Mouse (Mus musculus) small intestine, adult 2 months (tissue): Measurements from ENCODE around the gene Slc7a10. TPM values are rescaled to one million over a fixed set of nuclear protein-coding genes. Genes with fewer than 3 reads are reported as not detected.

ENCODE experiments used
- H3K27ac ChIP-seq: fragments of 200-500 bp; 2 replicates; pipeline ENCODE4 v1.5.1; 2012; ENCODE audit warnings: low read depth, low read length, control low read depth, inconsistent platforms; ENCODE audit not compliant: insufficient read depth
- H3K27me3 ChIP-seq: fragments of 200-500 bp; 2 replicates; pipeline ENCODE4 v1.6.1; 2012; ENCODE audit warnings: mild to moderate bottlenecking, moderate library complexity, low read length, inconsistent platforms; ENCODE audit not compliant: control insufficient read depth, insufficient read depth
- H3K36me3 ChIP-seq: fragments of 200-500 bp; 2 replicates; pipeline ENCODE4 v1.6.1; 2012; ENCODE audit warnings: mild to moderate bottlenecking, low read length, control low read depth, inconsistent platforms; ENCODE audit not compliant: control insufficient read depth, insufficient read depth
- H3K4me1 ChIP-seq: fragments of 200-500 bp; 2 replicates; pipeline ENCODE4 v1.6.1; 2012; ENCODE audit warnings: low read length, inconsistent platforms, mixed read lengths; ENCODE audit not compliant: control insufficient read depth, insufficient read depth, insufficient read length
- H3K4me3 ChIP-seq: fragments of 200-500 bp; 2 replicates; pipeline ENCODE4 v1.5.1; 2012; ENCODE audit warnings: low read depth, mild to moderate bottlenecking, control low read depth, inconsistent platforms, low read length, moderate library complexity
- CTCF ChIP-seq: fragments of 200-500 bp; IDR thresholded peaks from 2 replicates; pipeline ENCODE4 v1.5.1; 2012; ENCODE audit warnings: low read depth, mild to moderate bottlenecking, control low read depth, inconsistent platforms, low read length, moderate library complexity, mixed read lengths; ENCODE audit not compliant: insufficient replicate concordance, insufficient read length; ENCODE audit errors: extremely low read depth
- POLR2A ChIP-seq: fragments of 200-500 bp; IDR thresholded peaks from 2 replicates; pipeline ENCODE4 v1.6.1; 2012; ENCODE audit warnings: low read depth, mild to moderate bottlenecking, control low read depth, inconsistent platforms, low read length, moderate library complexity
- WGBS: fragments of 180-500 bp; shearing (Covaris S2); methylation state at CpG from one replicate; pipeline ENCODE4 v1.1.7; 2018; 5-methylcytosine and 5-hydroxymethylcytosine counted together
- polyA plus RNA-seq: library from polyadenylated mRNA; depleted of rRNA; stranded (reverse); fragments of >200 nt; gene quantifications from 2 replicates; pipeline ENCODE4 v1.2.3, GENCODE M21; 2012; rRNA removed

Gene Slc7a10
- 0.11 and 0.95 TPM in 2 replicates for polyA plus RNA-seq

GRCm38 (mm10) chr7:35185889-35186569 is at the start of gene Slc7a10:
Gene Slc7a10, plus strand, starts transcription at chr7:35186385.
- H3K27me3 ChIP-seq, result peaks cover 31% of the 10 kb centered on the region
- no peaks in the 10 kb centered on the region for H3K36me3 ChIP-seq
- peak within 1 kb of the TSS; percentile 36 for H3K4me3 ChIP-seq
- no peak within 1 kb of the TSS for H3K27ac ChIP-seq
- WGBS, result 4% methylated on average over 43 of the region's 43 CpGs
- H3K4me1 ChIP-seq, result peaks cover 7% of the 10 kb centered on the region; the same call in 1 of the 2 replicates
- no peak for TF ChIP-seq POLR2A
- TF ChIP-seq CTCF, result no peak

GRCm38 (mm10) chr7:35137524-35137923 is 48.7 kb upstream of the Slc7a10 start:
- TF ChIP-seq CTCF (no peak), POLR2A (no peak)

GRCm38 (mm10) chr7:35138481-35138880 is 47.7 kb upstream of the Slc7a10 start:
- H3K27me3 ChIP-seq, result no peaks in the 10 kb centered on the region
- H3K4me3 ChIP-seq, result no peak overlapping the region
- 64% methylated on average over 4 of the region's 4 CpGs for WGBS

More at GRCm38 (mm10) chr7:35137524-35137923, 48.7 kb upstream of the Slc7a10 start:
- peaks cover 2% of the 10 kb centered on the region for H3K4me1 ChIP-seq
- 68% methylated on average over 1 of the region's 1 CpGs for WGBS
- no peak overlapping the region for H3K27ac ChIP-seq
- no peaks in the 10 kb centered on the region for H3K36me3 ChIP-seq
- H3K27me3 ChIP-seq, result no peaks in the 10 kb centered on the region
- H3K4me3 ChIP-seq, result no peak overlapping the region

GRCm38 (mm10) chr7:35139880-35140279 is 46.3 kb upstream of the Slc7a10 start:
- Histone ChIP-seq H3K27me3 (no peaks in the 10 kb centered on the region), H3K4me1 (peaks cover 6% of the 10 kb centered on the region), H3K36me3 (no peaks in the 10 kb centered on the region), H3K4me3 (no peak overlapping the region), H3K27ac (no peak overlapping the region)
- TF ChIP-seq CTCF, result no peak
- no peak for TF ChIP-seq POLR2A
- 76% methylated on average over 5 of the region's 5 CpGs for WGBS

More at GRCm38 (mm10) chr7:35138481-35138880, 47.7 kb upstream of the Slc7a10 start:
- no peak overlapping the region for H3K27ac ChIP-seq
- H3K36me3 ChIP-seq, result no peaks in the 10 kb centered on the region
- peaks cover 2% of the 10 kb centered on the region for H3K4me1 ChIP-seq
- no peak for TF ChIP-seq POLR2A
- TF ChIP-seq CTCF, result no peak

GRCm38 (mm10) chr7:35141519-35141918 is 44.7 kb upstream of the Slc7a10 start:
- peaks cover 8% of the 10 kb centered on the region for H3K4me1 ChIP-seq
- no peak for TF ChIP-seq POLR2A
- no peak for TF ChIP-seq CTCF
- no peak overlapping the region for H3K4me3 ChIP-seq
- H3K27ac ChIP-seq, result no peak overlapping the region
- 58% methylated on average over 5 of the region's 5 CpGs for WGBS
- H3K27me3 ChIP-seq, result no peaks in the 10 kb centered on the region
- H3K36me3 ChIP-seq, result no peaks in the 10 kb centered on the region

DNA sequence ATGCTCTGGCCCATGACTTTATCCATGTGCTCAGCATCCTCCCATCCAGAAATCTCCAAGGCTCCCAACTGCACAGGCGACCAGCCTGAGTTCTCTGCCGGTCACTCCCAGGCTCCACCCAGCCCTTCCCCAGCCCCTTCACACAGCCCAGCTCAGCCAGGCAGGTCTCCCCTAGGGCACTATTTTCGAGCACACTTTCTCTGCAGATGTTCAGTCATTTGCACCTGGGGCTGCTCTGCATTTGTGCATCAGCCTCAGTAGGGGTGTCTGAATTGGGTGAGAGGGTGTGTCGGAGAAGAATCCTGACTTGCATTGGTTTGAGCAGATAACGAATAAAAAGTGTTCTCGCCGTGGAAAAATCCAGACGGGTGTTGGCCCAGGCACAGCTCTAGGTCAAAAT is 43.7 kb upstream of the Slc7a10 start:
- Histone ChIP-seq H3K4me3 (no peak overlapping the region), H3K27ac (no peak overlapping the region), H3K36me3 (no peaks in the 10 kb centered on the region), H3K4me1 (peaks cover 11% of the 10 kb centered on the region), H3K27me3 (no peaks in the 10 kb centered on the region)
- TF ChIP-seq CTCF, result no peak
- no peak for TF ChIP-seq POLR2A
- WGBS, result 87% methylated on average over 8 of the region's 8 CpGs

GRCm38 (mm10) chr7:35143864-35144618 is 42.1 kb upstream of the Slc7a10 start:
- Histone ChIP-seq H3K36me3 (no peaks in the 10 kb centered on the region), H3K4me3 (no peak overlapping the region), H3K27me3 (no peaks in the 10 kb centered on the region), H3K4me1 (peaks cover 13% of the 10 kb centered on the region), H3K27ac (no peak overlapping the region)
- TF ChIP-seq POLR2A (no peak), CTCF (no peak)
- 39% methylated on average over 6 of the region's 6 CpGs for WGBS
